Mouse (Mus musculus) kidney, adult 2 months (tissue): ENCODE data around the gene Gng8. TPM values are rescaled to one million over a fixed set of nuclear protein-coding genes. Genes with fewer than 3 reads are reported as not detected.
A peak's percentile ranks its signal among the peaks of the same experiment; 100 is the strongest.

ENCODE experiments used
- DNase-seq: peaks from one replicate; pipeline ENCODE4 v3.0.0; 2021
- H3K27ac ChIP-seq: fragments of 200-500 bp; 2 replicates; pipeline ENCODE4 v1.5.1; 2012; ENCODE audit warnings: low read depth, low read length, control low read depth, inconsistent platforms; ENCODE audit not compliant: insufficient read depth
- H3K27me3 ChIP-seq: fragments of 200-500 bp; replicated peaks from 2 replicates; pipeline ENCODE4 v1.6.1; 2012; ENCODE audit warnings: mild to moderate bottlenecking, moderate library complexity, low read length, inconsistent platforms; ENCODE audit not compliant: control insufficient read depth, insufficient read depth
- H3K36me3 ChIP-seq: fragments of 200-500 bp; 2 replicates; pipeline ENCODE4 v1.6.1; 2012; ENCODE audit warnings: mild to moderate bottlenecking, moderate library complexity, low read length, inconsistent platforms; ENCODE audit not compliant: control insufficient read depth, insufficient read depth
- H3K4me1 ChIP-seq: fragments of 200-500 bp; 2 replicates; pipeline ENCODE4 v1.6.1; 2011; ENCODE audit warnings: low read length; ENCODE audit not compliant: control insufficient read depth, insufficient read depth
- H3K4me3 ChIP-seq: fragments of 200-500 bp; 2 replicates; pipeline ENCODE4 v1.5.1; 2011; ENCODE audit warnings: mild to moderate bottlenecking, low read depth, low read length, control low read depth; ENCODE audit not compliant: insufficient read depth
- CTCF ChIP-seq: fragments of 200-500 bp; conservative IDR thresholded peaks from 2 replicates; pipeline ENCODE4 v1.5.1; 2011; ENCODE audit warnings: low read depth, mild to moderate bottlenecking, control low read depth, low read length, moderate library complexity, mixed read lengths; ENCODE audit not compliant: insufficient read depth, insufficient read length
- POLR2A ChIP-seq: fragments of 200-500 bp; IDR thresholded peaks from one replicate; pipeline ENCODE4 v1.6.1; 2011; ENCODE audit warnings: low read depth, low read length, control low read depth
- WGBS: fragments of 180-500 bp; shearing (Covaris S2); methylation state at CpG from one replicate; pipeline ENCODE4 v1.1.7; 2018; 5-methylcytosine and 5-hydroxymethylcytosine counted together
- polyA plus RNA-seq: library from polyadenylated mRNA; depleted of rRNA; stranded (reverse); fragments of >200 nt; gene quantifications from 2 replicates; pipeline ENCODE4 v1.2.3, GENCODE M21; 2012; rRNA removed

Gng8 gene
- polyA plus RNA-seq: 3.6 and 3.7 TPM in 2 replicates

DNA sequence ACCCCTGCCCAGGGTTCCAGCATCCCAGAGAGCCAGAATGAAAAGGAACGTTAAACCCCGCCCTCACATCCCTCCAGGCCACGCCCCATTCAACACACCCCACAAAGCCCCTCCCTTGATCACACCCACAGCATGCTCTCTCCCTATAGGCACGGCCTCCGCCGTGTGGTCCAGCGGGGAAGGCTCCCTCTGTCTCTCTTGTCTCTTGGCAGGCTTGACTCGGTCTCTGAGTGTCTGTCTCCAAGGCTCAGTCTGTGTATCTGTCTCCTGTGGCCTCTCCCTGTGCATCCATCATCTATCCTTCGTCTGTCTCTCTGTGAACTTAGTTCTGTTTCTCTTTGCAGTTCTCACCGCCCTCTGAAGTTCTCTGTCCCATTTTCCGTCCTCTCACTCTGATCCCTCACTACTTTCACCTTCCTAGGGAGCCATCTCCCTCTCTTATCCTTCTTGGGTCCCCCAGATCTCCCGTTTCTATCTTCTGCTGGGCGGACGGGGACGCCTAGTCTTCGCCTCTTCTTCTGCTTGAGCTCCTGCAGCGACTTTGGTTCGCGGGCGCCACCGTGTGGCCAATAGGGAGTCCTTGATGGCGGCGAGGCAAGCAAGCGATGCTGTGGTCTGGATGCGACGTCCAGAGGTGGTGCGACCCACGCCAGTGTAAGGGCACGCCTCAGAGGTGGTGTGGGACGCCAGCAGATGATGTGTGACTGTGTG, at the start of gene Gng8:
TSS of gene Gng8 (plus strand) at position 146 of the 711 bp plus-strand sequence.
- Histone ChIP-seq H3K27me3 (no peaks in the 10 kb centered on the region; the same call in 1 of the 2 replicates), H3K4me3 (peak within 1 kb of the TSS; percentile 7), H3K27ac (peak within 1 kb of the TSS; percentile 63), H3K4me1 (no peaks in the 10 kb centered on the region), H3K36me3 (no peaks in the 10 kb centered on the region)
- under 1% methylated on average over 30 of the region's 30 CpGs for WGBS
- no peak for TF ChIP-seq POLR2A
- TF ChIP-seq CTCF: peak; percentile 88
- DNase-seq: peak; percentile 87

DNA sequence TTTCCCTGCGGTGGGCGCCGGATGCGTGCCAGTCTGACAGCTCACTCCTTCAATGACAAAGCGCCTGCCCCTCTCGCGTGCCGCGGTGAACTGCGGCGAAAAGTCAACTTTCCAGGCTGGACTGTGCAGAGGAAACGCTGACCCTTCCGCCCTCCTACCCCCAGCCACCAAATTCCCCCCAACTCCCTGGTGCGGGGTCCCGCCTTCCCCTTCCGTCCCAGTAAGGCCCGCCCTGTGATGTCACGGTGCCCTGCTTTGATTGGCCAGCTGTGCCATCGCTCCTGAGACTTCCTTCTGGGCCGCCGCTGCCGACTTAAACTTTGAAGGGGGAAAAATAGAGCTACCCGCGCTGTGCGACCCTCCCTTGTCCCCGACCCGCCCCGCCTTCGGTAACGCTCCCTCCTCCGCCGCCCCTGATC, 48.9 kb upstream of the Gng8 start, which contains the start of gene Prkd2:
TSS of gene Prkd2 (plus strand) at position 258 of the 419 bp plus-strand sequence.
- Histone ChIP-seq H3K36me3 (no peaks in the 10 kb centered on the region), H3K27me3 (no peaks in the 10 kb centered on the region), H3K4me3 (peak within 1 kb of the TSS; percentile 83), H3K4me1 (0 out of 2 replicates have a peak, but pooled peaks cover 5% of the 10 kb centered on the region), H3K27ac (peak within 1 kb of the TSS; percentile 67)
- under 1% methylated on average over 32 of the region's 32 CpGs for WGBS
- DNase-seq: peak; percentile 95
- TF ChIP-seq CTCF: no peak
- peak; percentile 52 for TF ChIP-seq POLR2A

DNA sequence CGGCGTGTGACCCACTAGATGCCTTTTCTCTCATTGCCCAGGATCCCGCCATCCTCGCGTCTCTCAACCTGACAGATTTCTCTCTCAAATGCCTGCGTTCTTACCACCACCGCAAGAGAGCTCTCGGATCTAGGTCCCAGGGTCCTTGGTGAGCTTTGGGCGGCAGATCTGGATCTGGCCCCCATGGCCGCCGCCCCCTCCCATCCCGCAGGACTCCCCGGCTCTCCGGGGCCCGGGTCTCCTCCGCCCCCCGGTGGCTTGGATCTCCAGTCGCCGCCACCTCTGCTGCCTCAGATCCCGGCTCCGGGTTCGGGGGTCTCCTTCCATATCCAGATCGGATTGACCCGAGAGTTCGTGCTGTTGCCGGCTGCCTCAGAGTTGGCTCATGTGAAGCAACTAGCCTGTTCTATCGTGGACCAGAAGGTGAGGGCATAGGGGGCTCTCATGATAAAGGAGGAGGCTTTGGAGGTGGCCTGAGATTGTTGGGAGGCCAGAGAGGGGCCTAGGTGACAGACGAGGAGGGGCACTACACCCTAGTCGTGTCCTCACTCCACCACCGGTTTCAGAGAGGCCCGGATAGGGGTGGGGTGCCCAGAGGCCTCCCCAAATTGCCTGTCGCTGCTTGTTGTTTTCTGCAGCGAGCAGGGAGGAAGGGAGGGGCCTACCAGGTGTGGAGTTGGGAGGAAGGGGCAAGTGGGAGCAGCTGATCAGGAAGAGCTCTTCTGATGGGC, 48.0 kb upstream of the Gng8 start:
- peak overlapping the region; percentile 67 for H3K27ac ChIP-seq
- DNase-seq: peak; percentile 62
- peak overlapping the region; percentile 83 for H3K4me3 ChIP-seq
- no peaks in the 10 kb centered on the region for H3K27me3 ChIP-seq
- TF ChIP-seq CTCF (no peak), POLR2A (no peak)
- 4% methylated on average over 33 of the region's 33 CpGs for WGBS
- 0 out of 2 replicates have a peak, but pooled peaks cover 5% of the 10 kb centered on the region for H3K4me1 ChIP-seq
- H3K36me3 ChIP-seq: no peaks in the 10 kb centered on the region

DNA sequence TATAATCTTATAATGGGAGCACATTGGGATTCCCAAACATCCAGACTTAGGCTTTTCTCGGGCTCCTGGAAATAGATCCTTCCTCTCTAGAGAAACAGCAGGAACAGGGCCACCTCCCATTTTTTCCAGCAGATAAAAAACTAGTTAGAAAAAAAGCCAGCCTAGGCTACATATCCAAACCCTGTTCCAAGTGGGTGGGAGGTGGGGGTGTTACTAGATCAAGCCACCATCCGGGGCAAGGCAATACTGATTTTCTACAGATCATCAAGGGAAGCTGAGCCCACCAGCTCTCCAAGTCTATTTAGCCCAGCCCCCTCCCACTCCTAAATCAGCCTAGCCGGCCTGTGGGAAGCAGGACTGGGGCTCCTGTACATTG, 46.9 kb upstream of the Gng8 start:
- WGBS: 47% methylated on average over 3 of the region's 3 CpGs
- Histone ChIP-seq H3K27ac (peak overlapping the region; percentile 73), H3K27me3 (no peaks in the 10 kb centered on the region), H3K36me3 (no peaks in the 10 kb centered on the region), H3K4me1 (0 out of 2 replicates have a peak, but pooled peaks cover 5% of the 10 kb centered on the region), H3K4me3 (peak overlapping the region; percentile 83)
- TF ChIP-seq CTCF: no peak
- TF ChIP-seq POLR2A: no peak
- DNase-seq: peak; percentile 50

DNA sequence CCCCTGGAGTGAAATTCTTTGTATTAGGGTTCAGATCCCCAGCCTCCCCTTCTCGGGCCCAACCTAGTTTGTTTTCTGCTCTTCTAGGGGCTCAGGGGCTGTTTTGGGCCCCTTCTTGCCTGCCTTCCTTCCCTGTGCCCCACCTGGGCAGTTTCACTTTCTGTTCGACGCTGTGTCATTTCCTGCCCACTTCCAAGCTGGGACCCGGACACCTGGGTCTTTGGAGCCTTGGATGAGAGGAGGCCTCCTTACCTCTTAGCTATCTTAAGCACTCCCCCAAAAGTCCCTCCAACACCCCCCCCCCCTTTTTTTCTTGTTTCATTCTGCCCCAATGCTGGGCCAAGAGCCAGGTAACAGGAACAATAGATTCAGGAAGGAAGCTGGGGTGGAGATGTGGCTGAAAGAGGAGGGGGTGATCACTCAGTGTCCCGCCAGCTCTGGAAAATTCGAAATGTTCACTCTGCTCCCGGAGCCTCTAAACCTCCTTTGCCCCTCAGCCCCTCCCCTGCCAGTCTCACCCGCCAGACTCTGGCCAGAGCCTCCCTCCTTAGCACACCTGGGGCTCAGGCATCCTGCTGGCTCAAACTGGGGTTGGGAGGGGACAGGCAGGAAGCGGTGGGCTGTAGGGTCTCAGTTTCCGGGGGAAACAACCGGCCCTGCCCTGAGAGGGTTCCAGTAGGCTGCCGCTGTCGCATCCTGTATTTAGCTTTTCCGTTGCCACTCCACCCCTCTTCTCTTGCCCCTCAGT, 46.3 kb upstream of the Gng8 start:
- WGBS: 27% methylated on average over 14 of the region's 14 CpGs
- H3K4me1 ChIP-seq: 0 out of 2 replicates have a peak, but pooled peaks cover 5% of the 10 kb centered on the region
- TF ChIP-seq POLR2A: no peak
- no peak for TF ChIP-seq CTCF
- peak overlapping the region; percentile 73 for H3K27ac ChIP-seq
- H3K36me3 ChIP-seq: no peaks in the 10 kb centered on the region
- H3K27me3 ChIP-seq: no peaks in the 10 kb centered on the region
- H3K4me3 ChIP-seq: peak overlapping the region; percentile 83
- DNase-seq: peak; percentile 78

DNA sequence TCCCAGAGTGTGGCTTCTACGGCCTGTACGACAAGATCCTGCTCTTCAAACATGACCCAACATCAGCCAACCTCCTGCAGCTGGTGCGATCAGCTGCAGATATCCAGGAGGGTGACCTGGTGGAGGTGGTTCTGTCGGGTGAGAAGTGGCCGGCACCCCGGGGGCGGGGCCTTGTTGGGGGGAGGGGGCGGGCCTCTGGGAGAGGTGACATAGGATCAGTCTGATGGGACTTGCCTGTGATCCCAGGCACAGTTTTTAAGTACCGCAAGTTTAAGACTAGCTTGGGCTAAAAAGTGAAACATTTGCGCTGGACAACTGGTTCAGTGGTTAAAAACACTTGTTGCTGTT, 45.8 kb upstream of the Gng8 start:
- 33% methylated on average over 10 of the region's 10 CpGs for WGBS
- Histone ChIP-seq H3K4me1 (0 out of 2 replicates have a peak, but pooled peaks cover 5% of the 10 kb centered on the region), H3K27me3 (no peaks in the 10 kb centered on the region), H3K27ac (peak overlapping the region; percentile 71), H3K36me3 (no peaks in the 10 kb centered on the region), H3K4me3 (peak overlapping the region; percentile 83)
- no peak for TF ChIP-seq POLR2A
- no peak for TF ChIP-seq CTCF
- DNase-seq: no peak
